Mouse (Mus musculus): ENCODE measurements at regions not wholly inside any gene's neighbourhood (a gene's known extent, or its start where the extent isn't known, plus 50 kb on each side); places are given as distances from the start of the nearest gene placed in this dataset.

- DNase-seq (ENCODE audit: extremely low spot score in 1 of 2, low spot score in 1 of 2) = no peak
Observed at GRCm38 (mm10) chr12:27508226-27508560, 165.8 kb upstream of the Sox11 start.

DNA sequence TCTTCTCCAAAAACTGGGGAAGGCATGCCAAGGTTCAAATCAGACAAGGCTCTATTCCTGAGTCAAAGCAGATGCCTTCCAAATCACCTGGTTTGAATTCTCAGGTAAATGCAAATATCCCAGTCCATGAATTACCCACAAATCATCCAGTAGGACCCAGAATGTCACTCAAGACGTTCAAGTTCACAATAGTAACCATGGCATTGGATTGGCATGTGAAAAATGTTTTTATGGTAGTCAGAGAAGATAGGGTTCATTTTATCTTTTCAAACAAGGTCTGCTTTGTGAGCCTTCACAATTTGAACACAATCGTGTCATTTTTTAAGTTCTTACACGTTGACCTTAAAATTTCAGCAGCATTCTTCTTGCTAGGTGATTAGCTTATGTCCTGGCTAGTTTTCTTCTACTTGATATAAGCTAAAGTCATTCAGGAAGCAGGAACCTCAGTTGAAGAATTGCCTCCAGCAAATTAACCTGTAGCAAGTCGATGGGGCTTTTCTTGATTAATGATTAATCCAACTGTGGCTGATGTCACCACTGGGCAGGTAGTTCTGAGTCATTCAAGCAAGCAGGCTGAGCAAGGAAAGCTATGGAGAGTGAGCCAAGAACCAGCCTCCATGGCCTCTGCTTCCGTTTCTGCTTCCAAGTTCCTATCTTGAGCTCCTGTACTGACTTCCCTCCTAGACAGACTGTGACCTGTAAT, 165.3 kb upstream of the Sox11 start:
- no peak for DNase-seq (ENCODE audit: extremely low spot score in 1 of 2, low spot score in 1 of 2)

DNA sequence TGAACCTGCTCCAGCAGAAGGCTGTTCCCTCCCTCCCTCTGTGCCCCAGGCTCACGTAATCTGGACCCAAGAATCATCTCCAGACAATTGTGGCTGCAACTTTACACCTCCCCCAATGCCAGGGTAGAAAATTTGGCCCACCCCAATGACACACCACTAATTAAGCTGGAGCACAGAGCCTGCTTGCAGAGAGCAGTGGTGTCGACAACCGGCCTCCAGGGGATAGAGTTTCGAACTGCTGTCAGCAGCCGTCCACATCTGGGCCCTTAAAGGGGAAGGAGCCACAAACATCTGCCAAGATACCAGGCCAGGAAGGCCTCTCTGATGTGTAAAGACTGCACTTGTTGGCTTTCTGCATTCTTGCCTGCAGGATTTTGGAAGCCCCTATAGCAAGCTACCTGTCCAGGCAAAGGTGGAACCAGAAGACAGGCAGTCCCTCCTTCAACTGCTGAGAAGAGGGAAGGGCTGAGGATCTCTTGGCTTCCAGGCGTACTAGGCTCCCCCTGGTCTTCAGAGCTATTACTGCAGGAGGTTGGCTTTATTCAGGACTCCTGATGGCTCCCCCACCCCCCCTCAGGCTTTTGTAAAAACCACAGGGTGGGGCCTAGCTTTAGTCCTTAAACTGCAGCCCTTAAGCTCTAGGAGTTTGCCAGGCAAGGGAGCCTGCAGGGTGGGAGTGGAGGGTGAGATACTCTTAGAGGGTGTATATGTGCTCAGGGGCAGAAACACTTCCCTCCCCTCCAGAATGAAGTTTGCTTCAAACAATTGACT, 160.5 kb upstream of the Sox11 start:
- no peak for DNase-seq (ENCODE audit: extremely low spot score in 1 of 2, low spot score in 1 of 2)

GRCm38 (mm10) chr12:27500516-27500915, 158.1 kb upstream of the Sox11 start:
- no peak for DNase-seq (ENCODE audit: extremely low spot score in 1 of 2, low spot score in 1 of 2)

- no peak for DNase-seq (ENCODE audit: extremely low spot score in 1 of 2, low spot score in 1 of 2)
Observed at GRCm38 (mm10) chr12:27499276-27499675, 156.9 kb upstream of the Sox11 start.

DNA sequence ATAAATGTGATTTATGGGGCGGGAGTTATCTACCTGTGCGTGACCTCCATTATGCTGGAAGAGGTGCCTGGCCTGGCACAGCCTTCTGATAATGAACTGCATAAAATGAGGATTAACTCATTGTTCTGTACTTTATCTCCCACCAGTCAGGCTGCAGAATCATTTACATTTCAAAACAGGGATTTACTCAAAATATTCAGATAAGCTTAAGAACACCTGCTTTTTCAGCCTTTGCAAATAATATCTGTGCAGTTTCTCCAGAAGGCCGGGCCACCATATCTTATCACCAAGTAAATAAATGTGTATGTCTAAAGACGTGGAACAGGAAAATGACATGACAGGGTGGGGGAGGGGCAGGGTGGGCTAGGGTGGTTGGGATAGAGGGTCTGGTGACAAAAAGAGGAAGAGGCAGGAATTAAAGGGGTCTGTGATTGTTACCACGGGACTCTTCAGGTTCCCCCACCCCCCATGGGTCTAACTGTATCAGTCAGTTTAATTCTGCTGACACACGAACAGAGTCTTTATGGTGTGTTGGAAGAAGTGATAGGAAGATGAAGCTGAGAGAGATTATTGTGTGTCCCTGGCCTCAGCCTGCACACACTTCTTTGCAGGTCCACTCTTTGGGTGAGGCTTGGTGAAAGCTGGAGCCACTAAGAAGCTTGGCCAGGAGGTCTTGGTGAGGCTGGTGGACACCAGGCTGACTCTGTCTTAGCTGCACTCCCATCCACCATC, 154.6 kb upstream of the Sox11 start:
- no peak for DNase-seq (ENCODE audit: extremely low spot score in 1 of 2, low spot score in 1 of 2)

DNA sequence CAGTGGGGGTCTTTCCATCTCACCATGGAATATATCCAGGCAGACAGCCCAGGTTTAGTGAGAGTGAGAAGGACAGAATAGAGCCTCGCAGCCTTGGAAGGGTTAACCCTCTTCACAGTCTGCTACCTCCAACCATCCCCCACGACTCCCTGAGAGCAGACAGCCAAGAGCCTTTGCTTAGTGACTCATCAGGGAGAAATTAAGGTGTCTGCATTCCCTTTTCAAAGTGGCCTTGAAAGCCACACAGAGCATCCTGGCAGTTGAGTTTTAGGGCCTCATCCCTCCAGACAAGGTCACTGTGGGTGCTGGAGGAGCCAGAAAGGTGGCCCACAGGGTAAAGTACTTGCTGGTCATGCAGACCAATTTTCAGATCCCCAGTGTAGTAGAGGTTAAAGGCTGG, 149.9 kb upstream of the Sox11 start:
- no peak for DNase-seq (ENCODE audit: extremely low spot score in 1 of 2, low spot score in 1 of 2)

GRCm38 (mm10) chr12:27481230-27481629, 138.9 kb upstream of the Sox11 start:
- no peak for DNase-seq (ENCODE audit: extremely low spot score in 1 of 2, low spot score in 1 of 2)

DNA sequence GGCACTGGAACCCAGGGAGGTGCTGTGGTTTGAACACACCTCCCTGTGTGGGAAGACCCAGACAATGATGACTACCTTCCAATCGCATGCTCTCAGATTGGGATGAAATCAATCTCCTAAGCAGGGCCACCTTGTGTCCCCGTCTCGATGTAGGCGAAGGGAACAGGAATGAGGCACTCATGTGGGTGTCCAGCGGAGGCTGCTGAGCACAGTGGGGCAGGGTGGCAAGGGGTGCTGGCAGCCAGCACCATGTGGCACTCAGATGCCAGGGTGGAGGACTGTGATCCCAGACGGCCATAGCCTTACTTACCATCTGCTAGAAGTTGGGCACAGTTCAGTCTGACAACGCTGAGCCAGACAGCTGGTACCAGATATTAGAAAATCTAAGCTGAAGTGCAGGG, 137.2 kb upstream of the Sox11 start:
- peak; percentile 15 to 42 for DNase-seq (ENCODE audit: extremely low spot score in 1 of 2, low spot score in 1 of 2)

DNA sequence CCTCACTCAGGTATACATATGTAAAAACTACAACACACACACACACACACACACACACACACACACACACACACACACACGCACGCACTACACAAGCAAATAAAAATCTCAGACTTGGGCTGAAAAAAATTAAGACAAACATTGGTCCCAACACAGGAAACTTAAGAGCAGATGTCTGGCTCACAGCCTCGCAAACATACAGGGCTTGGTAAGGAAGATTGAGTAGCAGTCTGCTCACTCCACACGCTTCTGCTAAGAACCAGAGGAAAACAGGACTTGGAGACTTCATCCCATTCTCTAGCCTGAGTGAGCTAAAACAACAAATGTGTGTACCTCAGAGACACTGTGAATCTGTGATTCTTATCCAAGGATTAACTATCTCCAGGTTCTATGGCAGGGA, 132.3 kb upstream of the Sox11 start:
- no peak for DNase-seq (ENCODE audit: extremely low spot score in 1 of 2, low spot score in 1 of 2)

GRCm38 (mm10) chr12:27471557-27471956, 129.2 kb upstream of the Sox11 start:
- no peak for DNase-seq (ENCODE audit: extremely low spot score in 1 of 2, low spot score in 1 of 2)

DNA sequence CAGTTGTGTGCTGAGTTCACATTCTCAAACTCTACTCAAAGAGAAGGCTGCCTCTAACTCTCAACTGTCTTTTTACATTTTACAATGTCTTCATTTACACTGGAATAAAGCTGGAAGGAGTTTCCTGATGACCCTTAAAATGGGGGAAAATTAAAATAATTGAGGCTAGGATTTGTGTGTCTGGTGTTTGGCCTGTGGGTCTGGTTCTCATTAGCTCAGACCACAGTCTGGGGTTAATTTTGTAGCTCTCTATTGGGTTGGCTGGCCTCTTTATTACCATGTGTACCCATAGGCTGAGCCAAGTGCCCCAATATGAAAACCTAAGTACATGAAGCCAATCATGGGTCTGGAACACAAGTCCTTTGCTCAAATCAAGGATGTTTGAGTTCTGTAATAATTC, 128.0 kb upstream of the Sox11 start:
- DNase-seq (ENCODE audit: extremely low spot score in 1 of 2, low spot score in 1 of 2) = no peak

- no peak for DNase-seq (ENCODE audit: extremely low spot score in 1 of 2, low spot score in 1 of 2)
Observed at GRCm38 (mm10) chr12:27468782-27469181, 126.4 kb upstream of the Sox11 start.

DNA sequence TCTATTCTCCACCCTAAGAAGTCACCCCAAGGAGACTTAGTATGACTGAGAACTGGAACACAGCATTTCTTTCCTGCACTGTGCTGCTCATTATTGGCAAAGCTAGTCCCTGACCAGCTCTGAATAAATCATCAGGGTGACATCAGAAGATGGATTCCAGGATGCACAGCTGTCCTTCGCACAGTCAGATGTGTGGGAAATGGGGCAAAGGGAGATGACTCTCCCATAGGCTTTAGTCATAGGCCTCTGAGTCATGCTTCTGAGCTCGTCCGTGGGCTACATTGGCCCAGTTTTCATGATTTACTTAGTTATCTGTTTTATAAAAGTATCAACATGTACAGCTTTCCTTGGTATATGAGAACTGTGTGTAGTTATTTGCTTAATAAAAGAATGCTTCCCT, 125.8 kb upstream of the Sox11 start:
- no peak for DNase-seq (ENCODE audit: extremely low spot score in 1 of 2, low spot score in 1 of 2)

DNA sequence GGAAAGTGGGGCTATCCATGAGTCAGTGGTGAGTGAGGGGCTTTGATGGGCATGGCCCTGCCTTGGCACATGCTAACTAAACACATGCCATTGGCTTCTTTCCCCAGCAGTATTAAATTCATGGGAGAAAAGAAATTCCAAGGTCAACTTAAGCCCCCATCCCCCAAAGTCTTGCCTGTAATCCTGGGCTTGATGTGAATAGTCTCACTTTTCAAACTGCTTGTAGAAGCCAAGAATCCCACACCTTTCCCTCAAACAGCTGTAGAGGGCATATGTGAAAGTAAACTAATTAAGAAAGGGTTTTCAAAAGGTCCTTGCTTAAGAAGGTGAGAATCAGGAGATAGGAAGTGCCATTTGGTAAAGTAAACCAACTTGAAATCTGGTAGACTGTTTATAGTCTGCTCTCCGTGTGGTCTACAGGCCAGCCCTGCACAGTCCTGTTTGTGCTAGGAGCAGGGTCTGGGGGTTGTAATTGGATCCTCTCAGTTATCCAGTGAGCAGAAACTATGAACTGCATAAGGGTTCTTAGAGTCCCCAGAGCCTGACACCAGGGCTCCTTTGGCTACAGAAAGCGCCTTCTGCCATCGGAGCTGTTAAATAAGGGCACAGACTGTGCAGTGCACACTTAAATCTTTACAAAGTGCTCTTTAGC, 123.3 kb upstream of the Sox11 start:
- no peak for DNase-seq (ENCODE audit: extremely low spot score in 1 of 2, low spot score in 1 of 2)

DNA sequence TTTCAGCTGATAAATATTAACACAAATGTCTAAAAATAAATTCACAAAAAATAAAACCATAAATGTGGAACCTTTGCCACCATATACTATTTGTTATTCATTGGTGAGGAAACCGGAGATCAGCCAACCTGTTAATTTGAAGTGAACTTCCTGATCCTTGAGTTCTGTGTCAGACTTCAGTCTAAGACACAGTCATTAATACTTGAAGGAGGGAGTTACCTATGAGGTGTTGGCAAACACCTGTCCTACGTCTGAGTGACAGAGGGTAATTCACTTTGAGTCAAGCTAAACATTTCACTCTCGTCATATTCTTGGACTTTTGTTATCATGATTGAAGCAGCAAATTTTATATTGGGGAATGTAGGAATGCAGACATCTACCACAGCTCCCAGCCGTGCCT, 116.3 kb upstream of the Sox11 start:
- no peak for DNase-seq (ENCODE audit: extremely low spot score in 1 of 2, low spot score in 1 of 2)

DNA sequence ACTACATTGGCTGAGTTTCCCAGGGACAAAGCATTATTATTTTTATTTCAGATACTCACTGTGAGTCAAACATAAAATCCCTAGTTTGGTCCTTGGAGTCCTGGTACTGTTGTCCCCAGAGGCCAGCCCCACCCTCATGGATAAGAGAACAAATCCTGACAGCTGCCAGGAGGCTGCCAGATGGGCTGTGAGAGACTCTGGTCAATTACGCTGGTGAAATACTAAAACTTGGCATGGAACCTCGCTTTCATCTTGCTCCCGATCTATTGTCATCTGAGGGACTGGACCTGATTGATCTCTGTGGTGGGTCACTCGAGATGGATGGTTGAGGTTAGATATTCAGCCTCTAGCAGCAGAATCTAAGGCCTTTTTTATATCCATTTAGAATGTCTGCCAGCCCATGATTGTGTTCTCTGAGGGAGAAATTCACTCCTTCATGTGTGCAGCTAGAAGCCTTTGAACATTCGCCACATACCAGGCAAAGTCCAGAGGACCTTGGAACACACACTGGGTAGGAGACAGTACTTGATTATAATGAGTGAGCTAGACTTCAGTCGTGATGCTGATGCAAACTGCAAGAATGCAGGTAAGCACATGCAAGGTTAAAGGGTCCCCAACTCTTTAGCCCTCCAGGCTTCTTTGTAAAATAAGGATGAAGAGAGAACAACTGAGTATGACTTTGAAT, 95.4 kb upstream of the Sox11 start:
- DNase-seq (ENCODE audit: extremely low spot score in 1 of 2, low spot score in 1 of 2) = no peak

- no peak for DNase-seq (ENCODE audit: extremely low spot score in 1 of 2, low spot score in 1 of 2)
Observed at GRCm38 (mm10) chr12:27431338-27431737, 89.0 kb upstream of the Sox11 start.

- DNase-seq (ENCODE audit: extremely low spot score in 1 of 2, low spot score in 1 of 2) = peak; percentile 17 to 18
Observed at GRCm38 (mm10) chr12:27417387-27418009, 75.1 kb upstream of the Sox11 start.

GRCm38 (mm10) chr12:27410555-27410954, 68.2 kb upstream of the Sox11 start:
- no peak for DNase-seq (ENCODE audit: extremely low spot score in 1 of 2, low spot score in 1 of 2)

All from layer of hippocampus, postnatal 25 days (tissue).